Mouse (Mus musculus) cortical plate, adult 2 months (tissue): Measurements from ENCODE around the gene Sirt6.

Experiments used
- CTCF ChIP-seq: fragments of 200-500 bp; IDR thresholded peaks from 2 replicates; pipeline ENCODE4 v1.5.1; 2011; ENCODE audit warnings: mild to moderate bottlenecking, control low read depth, low read length; ENCODE audit not compliant: insufficient read depth; ENCODE audit errors: extremely low read depth
- POLR2A ChIP-seq: fragments of 200-500 bp; IDR thresholded peaks from 2 replicates; pipeline ENCODE4 v1.6.1; 2011; ENCODE audit warnings: mild to moderate bottlenecking, low read length, control low read depth; ENCODE audit not compliant: insufficient read depth; ENCODE audit errors: extremely low read depth

GRCm38 (mm10) chr10:81593223-81593622, 34.4 kb downstream of the Sirt6 start:
- TF ChIP-seq POLR2A (no peak), CTCF (no peak)
